Mouse (Mus musculus): ENCODE results near the gene Tln2.

- TF ChIP-seq CTCF (IDR thresholded peaks at IDR 0.05; ENCODE audit: insufficient read depth, low read depth, low read length) (no peak), POLR2A (IDR thresholded peaks at IDR 0.05; ENCODE audit: insufficient read depth, low read depth, low read length) (no peak)
These were observed 255.5 kb downstream of the Tln2 start for GRCm38 (mm10) chr9:67303986-67304385.

Data from olfactory bulb, adult 2 months (tissue).